Mouse (Mus musculus) myocyte (in vitro differentiated cells): ENCODE data around the gene Bmpr2.

Source experiments
- E2F4 ChIP-seq: IDR thresholded peaks from one replicate; pipeline ENCODE4 v1.6.1; 2011; ENCODE audit warnings: mild to moderate bottlenecking, control low read depth, moderate library complexity; ENCODE audit not compliant: insufficient read depth
- MAX ChIP-seq: IDR thresholded peaks from one replicate; pipeline ENCODE4 v1.6.1; 2011; ENCODE audit warnings: low read depth, mild to moderate bottlenecking, control low read depth
- MYOG ChIP-seq, 3 experiments: IDR thresholded peaks; one replicate each; pipeline ENCODE4 v1.6.1; 2011; ENCODE audit warnings: control low read depth in 2 of 3, low read depth in 2 of 3, mild to moderate bottlenecking in 2 of 3; ENCODE audit not compliant: insufficient read length in 2 of 3, control insufficient read depth in 1 of 3, insufficient read depth in 1 of 3
- POLR2A ChIP-seq: IDR thresholded peaks from one replicate; pipeline ENCODE4 v1.6.1; 2011; ENCODE audit warnings: low read depth, mild to moderate bottlenecking, control low read depth, moderate library complexity; ENCODE audit not compliant: insufficient read length
- POLR2AphosphoS2 ChIP-seq: IDR thresholded peaks from one replicate; pipeline ENCODE4 v1.6.1; 2011; ENCODE audit warnings: low read depth, control low read depth; ENCODE audit not compliant: insufficient read length
- SRF ChIP-seq: IDR thresholded peaks from one replicate; pipeline ENCODE4 v1.6.1; 2011; ENCODE audit warnings: low read depth; ENCODE audit not compliant: control insufficient read depth, insufficient read length
- TCF12 ChIP-seq: IDR thresholded peaks from one replicate; pipeline ENCODE4 v1.6.1; 2011; ENCODE audit warnings: mild to moderate bottlenecking, control low read depth; ENCODE audit not compliant: poor library complexity, insufficient read depth, severe bottlenecking
- TCF3 ChIP-seq: IDR thresholded peaks from one replicate; pipeline ENCODE4 v1.6.1; 2011; ENCODE audit warnings: low read depth, control low read depth; ENCODE audit not compliant: insufficient read length
- USF1 ChIP-seq: IDR thresholded peaks from one replicate; pipeline ENCODE4 v1.6.1; 2011; ENCODE audit warnings: low read depth, mild to moderate bottlenecking, control low read depth, moderate library complexity

DNA sequence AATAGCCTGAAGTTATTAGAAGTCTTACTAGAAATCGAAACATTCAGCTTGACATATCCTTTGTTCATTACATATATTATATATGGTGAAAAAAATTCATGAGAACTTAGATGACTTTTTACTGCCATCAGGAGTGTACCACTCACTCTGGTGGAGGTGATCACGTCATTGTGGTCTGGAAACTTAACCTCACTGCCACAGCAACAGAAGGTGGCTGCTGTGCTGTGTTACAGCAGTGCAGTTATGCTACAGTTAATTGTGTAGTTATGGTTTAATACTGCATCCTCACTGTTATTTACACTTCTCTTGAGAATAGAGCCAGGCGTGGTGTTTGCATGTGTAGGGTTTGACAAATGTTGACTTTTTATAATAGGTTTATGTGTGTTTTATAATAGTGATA lies 154.2 kb downstream of the Bmpr2 start:
- TF ChIP-seq TCF12 (no peak), POLR2A (no peak), E2F4 (no peak), MYOG (IDR thresholded peaks at IDR 0.05; ENCODE audit: control insufficient read depth in 1 of 3, insufficient read depth in 1 of 3, insufficient read length in 2 of 3, low read depth in 2 of 3) (no peak), SRF (no peak), POLR2AphosphoS2 (no peak), USF1 (no peak), TCF3 (no peak), MAX (no peak)
